Mouse (Mus musculus): ENCODE data around the gene Olfr1325. TPM values are rescaled to one million over a fixed set of nuclear protein-coding genes. Genes with fewer than 3 reads are reported as not detected.

Olfr1325 gene
- total RNA-seq (2023): not detected

GRCm38 (mm10) chrX:74592379-74592778 lies at the start of gene Olfr1325:
Gene Olfr1325 (plus strand): TSS chrX:74592679.

GRCm38 (mm10) chrX:74574788-74575187 lies 17.7 kb upstream of the Olfr1325 start, which contains the start of gene Olfr1326-ps1:
Gene Olfr1326-ps1 (minus strand): TSS chrX:74574888.

GRCm38 (mm10) chrX:74645466-74646323 lies 53.2 kb downstream of the Olfr1325 start, which contains the start of gene Gm5640:
Gene Gm5640 (minus strand): TSS chrX:74645635.

Other genes starting within 250 kb of the Olfr1325 start
- gene Lage3, start 239.1 kb upstream of the Olfr1325 start, total RNA-seq (2023): 12.4 TPM
- gene Ubl4a, start 219.5 kb upstream of the Olfr1325 start, total RNA-seq (2023): 25.0 TPM
- 15.4 TPM for gene Slc10a3, start 219.3 kb upstream of the Olfr1325 start, total RNA-seq (2023)
- gene Fam3a, start 199.4 kb upstream of the Olfr1325 start, total RNA-seq (2023): 16.0 TPM
- gene Ikbkg, start 199.4 kb upstream of the Olfr1325 start, total RNA-seq (2023): 59.5 TPM
- gene G6pdx, start 163.5 kb upstream of the Olfr1325 start, total RNA-seq (2023): 21.2 TPM
- gene Gm6880, start 111.3 kb upstream of the Olfr1325 start, total RNA-seq (2023): not detected
- not detected for gene Olfr1326-ps1, start 17.8 kb upstream of the Olfr1325 start, total RNA-seq (2023)
- gene Gm5640, start 53.0 kb downstream of the Olfr1325 start, total RNA-seq (2023): not detected
- gene Gm6890, start 148.2 kb downstream of the Olfr1325 start, total RNA-seq (2023): not detected
- not detected for gene Gm5936, start 244.5 kb downstream of the Olfr1325 start, total RNA-seq (2023)

Measured in CD4-positive naive resting alpha-beta T cell, adult 76 days (primary cell).